Mouse (Mus musculus) testis, adult 2 months (tissue): Measurements from ENCODE around the gene 1700006A11Rik.

Source experiments
- CTCF ChIP-seq: fragments of 200-500 bp; IDR thresholded peaks from 2 replicates; pipeline ENCODE4 v1.5.1; 2012; ENCODE audit warnings: low read depth, mild to moderate bottlenecking, inconsistent platforms, low read length, moderate library complexity; ENCODE audit not compliant: control insufficient read depth, insufficient read depth, insufficient replicate concordance
- POLR2A ChIP-seq: fragments of 200-500 bp; IDR thresholded peaks from 2 replicates; pipeline ENCODE4 v1.6.1; 2012; ENCODE audit warnings: low read depth, mild to moderate bottlenecking, inconsistent platforms, low read length, moderate library complexity; ENCODE audit not compliant: control insufficient read depth

DNA sequence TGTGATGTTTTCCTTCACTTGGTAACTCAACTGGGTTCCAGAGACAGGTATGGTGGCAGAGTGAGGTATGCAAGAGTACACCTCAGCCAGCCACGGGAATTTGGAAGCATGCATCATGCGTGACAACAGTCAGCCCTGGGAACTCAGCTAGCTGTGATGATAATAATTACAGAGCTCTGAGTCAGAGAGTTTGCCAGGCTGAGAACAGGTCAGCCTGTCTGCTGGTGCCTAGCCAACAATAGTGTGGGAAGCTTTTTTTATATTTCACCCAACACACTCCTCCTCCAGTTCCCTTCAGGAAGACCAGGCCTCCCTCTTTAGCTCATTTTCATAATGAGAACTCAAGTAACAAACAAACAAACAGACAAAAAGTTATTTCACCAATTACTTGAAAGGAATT, 53.8 kb downstream of the 1700006A11Rik start:
- TF ChIP-seq POLR2A, result no peak
- TF ChIP-seq CTCF, result no peak
